Mouse (Mus musculus) ovary, postnatal 36 days (tissue): ENCODE data around the gene Chrna10.

Experiments
- DNase-seq: peaks from one replicate; pipeline ENCODE4 v3.0.0; 2022; ENCODE audit warnings: low spot score, mixed read lengths

Gene Chrna10

GRCm38 (mm10) chr7:102081784-102082183 lies 34.8 kb downstream of the Chrna10 start:
- no peak for DNase-seq

GRCm38 (mm10) chr7:102080311-102080710 lies 36.3 kb downstream of the Chrna10 start:
- no peak for DNase-seq

- no peak for DNase-seq
These were observed 38.1 kb downstream of the Chrna10 start for GRCm38 (mm10) chr7:102078517-102078916.

DNA sequence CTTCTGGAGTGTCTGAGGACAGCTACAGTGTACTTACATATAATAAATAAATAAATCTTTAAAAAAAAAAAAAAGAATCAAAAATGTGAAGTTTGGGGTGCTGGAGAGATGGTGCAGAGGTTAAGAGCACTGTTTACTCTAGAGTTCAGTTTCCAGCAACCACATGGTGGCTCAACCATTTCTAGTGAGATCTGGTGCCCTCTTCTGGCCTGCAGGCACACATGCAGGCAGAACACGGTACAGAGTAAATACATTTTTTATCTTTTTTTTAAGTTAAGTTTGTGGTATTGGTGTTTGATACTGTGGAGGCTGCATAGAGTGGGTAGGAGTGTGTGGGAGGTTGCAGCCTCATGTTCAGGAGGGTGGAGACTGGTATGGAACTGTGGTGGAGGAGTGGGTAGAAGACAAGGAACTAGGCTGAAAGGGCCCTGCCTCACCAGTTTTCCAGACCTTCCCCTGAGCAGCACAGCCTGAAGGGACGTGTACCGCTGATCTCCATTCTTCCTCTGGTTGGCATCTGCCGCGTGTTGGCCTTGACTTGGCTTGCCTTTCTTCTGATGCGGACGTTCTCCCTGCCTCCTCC lies 39.8 kb downstream of the Chrna10 start:
- no peak for DNase-seq

DNA sequence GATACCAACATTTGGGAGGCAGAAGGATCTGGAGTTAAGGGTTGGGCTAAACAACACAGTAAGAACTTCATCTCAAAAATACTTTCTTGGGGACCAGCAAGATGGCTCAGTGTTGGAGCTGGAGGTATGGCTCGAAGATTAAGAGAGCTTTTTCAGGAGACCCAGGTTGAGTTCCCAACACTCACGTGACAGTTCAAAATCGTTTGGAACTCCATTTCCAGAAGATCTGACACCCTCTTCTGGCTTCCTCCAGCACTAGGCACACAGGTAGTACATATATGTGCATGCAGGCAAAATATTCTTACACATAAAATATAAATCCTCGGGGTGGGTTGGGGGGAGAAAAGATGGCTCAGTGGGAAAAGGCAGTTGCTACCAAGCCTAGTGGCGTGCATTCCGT lies 50.3 kb downstream of the Chrna10 start:
- DNase-seq = no peak

GRCm38 (mm10) chr7:102065046-102065891 lies 51.4 kb downstream of the Chrna10 start, which contains the start of the genes Rnf121, Xndc1 and Xntrpc:
Gene Rnf121, minus strand, starts transcription at chr7:102065469.
Gene Xndc1, plus strand, starts transcription at chr7:102065511.
Gene Xntrpc, plus strand, starts transcription at chr7:102065713.
- DNase-seq = peak; percentile 91

- no peak for DNase-seq
These were observed 52.0 kb downstream of the Chrna10 start for GRCm38 (mm10) chr7:102064655-102065045.

GRCm38 (mm10) chr7:102063891-102064290 lies 52.7 kb downstream of the Chrna10 start:
- no peak for DNase-seq

- no peak for DNase-seq
These were observed 54.4 kb downstream of the Chrna10 start for GRCm38 (mm10) chr7:102062203-102062602.

GRCm38 (mm10) chr7:102061353-102061752 lies 55.3 kb downstream of the Chrna10 start:
- no peak for DNase-seq
